In the genomic region with DNA sequence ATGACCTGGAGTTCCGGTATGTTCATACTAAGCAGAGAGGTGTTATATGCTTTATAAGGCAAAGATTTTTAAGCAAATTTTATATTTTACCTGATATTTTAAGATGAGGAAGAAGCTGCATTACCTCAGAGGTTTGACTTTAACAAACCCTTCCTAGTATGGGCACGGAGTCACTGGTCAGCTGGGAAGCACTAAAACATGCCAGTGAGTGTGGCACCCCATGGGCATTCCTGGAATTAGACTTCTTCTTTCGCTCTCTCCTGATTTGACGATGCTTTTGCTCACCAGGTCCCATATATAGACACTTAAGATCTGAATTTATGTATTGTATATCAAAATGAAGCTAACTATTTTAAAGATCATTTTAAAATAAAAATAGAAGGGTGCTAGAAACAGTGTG, we compare ENCODE assay signal across 13 mouse cellular contexts.
"Had no signal": no experiment of that assay in that cellular context is flagged by ENCODE, and none has a peak within 500 bp of the region (broad histone marks: within the 10 kb centered on the region; RNA-seq: fewer than 3 reads in every experiment).

No protein-coding gene starts in this region.

- DNase-seq: gastrocnemius, postnatal 10 days; gastrocnemius, postnatal 25 days; heart, adult 18-20 months; heart, postnatal 10 days; heart, postnatal 4 days; kidney, adult 18-20 months; kidney, adult 8-10 months; kidney, postnatal 10 days; kidney, postnatal 25 days; kidney, postnatal 4 days; liver; liver, embryonic 13.5 days; liver, postnatal 0 days had no signal
